ENCODE assay signal across 13 mouse cellular contexts in genomic region chr10:18488239-18488803, GRCm38 (mm10).
"Had no signal": no experiment of that assay in that cellular context is flagged by ENCODE, and none has a peak within 500 bp of the region (broad histone marks: within the 10 kb centered on the region; RNA-seq: fewer than 3 reads in every experiment).

No protein-coding gene starts in this region.

- DNase-seq: left cerebral cortex, postnatal 4 days; lung, adult 18-20 months; right cerebral cortex, postnatal 4 days; spleen, adult 18-20 months; thymus, adult 2 months; thymus, postnatal 36 days had no signal

- H3K9ac ChIP-seq: limb, embryonic 13.5 days; liver, embryonic 14.5 days; midbrain, embryonic 15.5 days; neural tube, embryonic 12.5 days; stomach, embryonic 15.5 days had no signal

- ATAC-seq: midbrain, embryonic 15.5 days had no signal

- H3K27ac ChIP-seq: layer of hippocampus, adult 2 months; limb, embryonic 13.5 days; liver, embryonic 14.5 days; midbrain, embryonic 10.5 days; midbrain, embryonic 15.5 days; neural tube, embryonic 12.5 days; stomach, embryonic 15.5 days had no signal

- H3K4me2 ChIP-seq: limb, embryonic 13.5 days; midbrain, embryonic 15.5 days; neural tube, embryonic 12.5 days; stomach, embryonic 15.5 days had no signal

- H3K36me3 ChIP-seq: limb, embryonic 13.5 days; midbrain, embryonic 10.5 days; midbrain, embryonic 15.5 days; neural tube, embryonic 12.5 days; stomach, embryonic 15.5 days had no signal

- H3K9me3 ChIP-seq: limb, embryonic 13.5 days; midbrain, embryonic 10.5 days; midbrain, embryonic 15.5 days; neural tube, embryonic 12.5 days; stomach, embryonic 15.5 days had no signal

- H3K27me3 ChIP-seq: limb, embryonic 13.5 days; midbrain, embryonic 15.5 days; neural tube, embryonic 12.5 days; stomach, embryonic 15.5 days had no signal

- H3K4me1 ChIP-seq: midbrain, embryonic 10.5 days; midbrain, embryonic 15.5 days; neural tube, embryonic 12.5 days had no signal

- H3K4me3 ChIP-seq: layer of hippocampus, adult 2 months; limb, embryonic 13.5 days; midbrain, embryonic 10.5 days; midbrain, embryonic 15.5 days; neural tube, embryonic 12.5 days; stomach, embryonic 15.5 days had no signal
